Mouse (Mus musculus): Measurements from ENCODE around the gene Tmx2.

DNA sequence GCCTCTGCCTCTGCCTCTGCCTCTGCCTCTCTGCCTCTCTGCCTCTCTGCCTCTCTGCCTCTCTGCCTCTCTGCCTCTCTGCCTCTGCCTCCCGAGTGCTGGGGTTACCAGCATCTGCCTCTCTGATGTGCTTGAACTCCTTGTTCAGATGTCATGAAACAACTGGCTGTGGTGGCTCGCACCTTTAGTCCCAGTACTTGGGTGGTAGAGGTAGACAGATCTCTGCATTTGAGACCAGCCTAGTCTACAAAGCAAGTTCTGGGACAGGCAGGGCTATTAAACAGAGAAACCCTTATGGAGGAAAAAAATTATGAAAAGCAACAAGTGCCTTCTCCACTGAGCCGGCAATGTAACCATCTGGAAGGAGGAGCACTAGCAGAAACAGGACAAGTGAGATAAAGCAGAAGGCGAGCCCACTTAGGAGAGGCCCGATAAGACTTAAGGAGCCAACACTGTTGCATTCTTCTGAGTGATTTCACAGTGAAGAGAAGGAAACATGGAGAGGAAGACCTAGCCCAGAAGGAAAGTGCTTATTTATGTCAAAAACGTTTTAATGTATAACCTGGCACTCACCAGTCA, 3.8 kb upstream of the Tmx2 start:
- TF ChIP-seq CTCF (IDR thresholded peaks at IDR 0.05; ENCODE audit: insufficient read depth, low read depth, low read length) (no peak), POLR2A (IDR thresholded peaks at IDR 0.05; ENCODE audit: insufficient read depth, low read depth, low read length) (no peak)
